Mouse (Mus musculus) lung, embryonic 14.5 days (tissue): ENCODE data around the gene Ovgp1. TPM values are rescaled to one million over a fixed set of nuclear protein-coding genes. Genes with fewer than 3 reads are reported as not detected.
"Not testable (repeated sequence)": the region's sequence is repeated elsewhere in the genome, so short reads cannot be mapped to it uniquely, and the experiment has no call there.

Experiments used
- ATAC-seq: fragments of 200-750 bp; cut with Nextera tagmentation; 2 replicates; pipeline ENCODE4 v1.8.0; 2017; ENCODE audit warnings: mild to moderate bottlenecking, moderate TSS enrichment, moderate library complexity; ENCODE audit not compliant: insufficient read depth
- DNase-seq: peaks from one replicate; pipeline ENCODE4 v3.0.0-alpha.2; 2015
- H3K27ac ChIP-seq: fragments of 300-500 bp; sonication (generic); 2 replicates; pipeline ENCODE4 v1.5.1; 2014; ENCODE audit warnings: low read depth, mild to moderate bottlenecking, moderate library complexity
- H3K27me3 ChIP-seq: fragments of 300-500 bp; sonication (generic); 2 replicates; pipeline ENCODE4 v1.6.1; 2014; ENCODE audit warnings: low read length, control low read depth; ENCODE audit not compliant: insufficient read depth
- H3K36me3 ChIP-seq: fragments of 300-500 bp; sonication (generic); 2 replicates; pipeline ENCODE4 v1.6.1; 2014; ENCODE audit warnings: control low read depth; ENCODE audit not compliant: insufficient read depth
- H3K4me1 ChIP-seq: fragments of 300-500 bp; sonication (generic); 2 replicates; pipeline ENCODE4 v1.6.1; 2014; ENCODE audit warnings: antibody characterized with exemption, control low read depth; ENCODE audit not compliant: insufficient read depth
- H3K4me2 ChIP-seq: fragments of 300-500 bp; sonication (generic); 2 replicates; pipeline ENCODE4 v1.6.1; 2014; ENCODE audit warnings: mild to moderate bottlenecking
- H3K4me3 ChIP-seq: fragments of 300-500 bp; sonication (generic); 2 replicates; pipeline ENCODE4 v1.5.1; 2014; ENCODE audit warnings: low read depth, low read length
- H3K9ac ChIP-seq: fragments of 300-500 bp; sonication (generic); 2 replicates; pipeline ENCODE4 v1.6.1; 2014
- H3K9me3 ChIP-seq: fragments of 300-500 bp; sonication (generic); 2 replicates; pipeline ENCODE4 v1.6.1; 2016; ENCODE audit warnings: low read depth, low read length, control low read depth
- CTCF ChIP-seq: IDR thresholded peaks from 2 replicates; pipeline ENCODE4 v1.5.1; 2016; ENCODE audit warnings: antibody characterized with exemption, low read depth
- WGBS: fragments of 180-500 bp; shearing (Covaris S2); extraction: QIAGEN DNeasy Blood & Tissue Kit; methylation state at CpG from one replicate; pipeline ENCODE4 v1.1.7; 2014; 5-methylcytosine and 5-hydroxymethylcytosine counted together
- polyA plus RNA-seq: library from polyadenylated mRNA; unstranded; fragments of >200 nt; fragmentation: Nextera tagmentation; extraction: Ambion mirVana; gene quantifications from 2 replicates; pipeline ENCODE4 v1.2.1, GENCODE M21; 2014

Gene Ovgp1
- polyA plus RNA-seq, 1 experiment from 2014 or later: 2.4 TPM

DNA sequence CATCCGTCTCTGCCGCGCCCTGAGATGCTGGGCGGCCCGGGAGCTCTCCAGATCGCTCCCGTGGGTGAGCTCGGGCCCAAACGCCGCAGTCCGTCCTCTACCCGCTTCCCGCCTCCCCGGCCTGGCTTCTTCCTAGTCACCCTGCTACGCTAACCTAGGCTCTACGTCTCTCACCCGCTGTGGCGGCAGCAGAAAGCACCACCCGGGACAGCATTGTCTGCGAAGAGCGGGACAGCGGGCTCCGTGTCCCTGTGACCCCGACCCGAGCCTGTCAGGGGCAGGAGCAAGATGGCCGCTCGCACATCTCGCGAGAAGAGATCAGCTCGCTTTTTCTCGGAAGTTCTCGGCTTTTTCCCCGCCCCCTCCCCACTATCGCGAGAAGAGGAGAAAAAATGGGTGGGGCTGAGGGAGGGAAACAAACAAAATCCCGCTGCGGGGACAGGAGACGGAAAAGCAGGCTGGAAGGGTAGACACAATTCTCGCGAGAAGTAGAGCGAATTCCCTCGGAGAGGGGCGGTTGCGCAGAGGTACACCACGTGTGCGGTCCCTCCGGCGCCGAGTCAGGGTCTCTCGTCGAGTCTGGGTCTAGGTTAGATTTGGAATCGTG lies 14.4 kb upstream of the Ovgp1 start, which contains the start of gene Wdr77:
Gene Wdr77 (plus strand): TSS at position 396 of the 607 bp plus-strand sequence.
- DNase-seq (peak; percentile 99), ATAC-seq (peak; percentile 97)
- peaks cover 48% of the 10 kb centered on the region for H3K36me3 ChIP-seq
- peak within 1 kb of the TSS; percentile 96 for H3K9ac ChIP-seq
- no peaks in the 10 kb centered on the region for H3K9me3 ChIP-seq
- peak within 1 kb of the TSS; percentile 91 for H3K4me2 ChIP-seq
- TF ChIP-seq CTCF: no peak
- no peaks in the 10 kb centered on the region for H3K27me3 ChIP-seq
- WGBS: under 1% methylated on average over 52 of the region's 52 CpGs
- peak within 1 kb of the TSS; percentile 84 for H3K4me3 ChIP-seq
- peaks cover 7% of the 10 kb centered on the region; the same call in 1 of the 2 replicates for H3K4me1 ChIP-seq
- peak within 1 kb of the TSS; percentile 80 for H3K27ac ChIP-seq

- H3K27ac ChIP-seq: peak overlapping the region; percentile 39
- ATAC-seq: peak; percentile 78
- H3K4me2 ChIP-seq: peak overlapping the region; percentile 71
- H3K9me3 ChIP-seq: no peaks in the 10 kb centered on the region
- under 1% methylated on average over 26 of the region's 26 CpGs for WGBS
- peaks cover 48% of the 10 kb centered on the region for H3K36me3 ChIP-seq
- peak overlapping the region; percentile 84 for H3K4me3 ChIP-seq
- H3K4me1 ChIP-seq: peaks cover 7% of the 10 kb centered on the region; the same call in 1 of the 2 replicates
- no peak for TF ChIP-seq CTCF
- DNase-seq: peak; percentile 42
- H3K27me3 ChIP-seq: no peaks in the 10 kb centered on the region
- H3K9ac ChIP-seq: peak overlapping the region; percentile 92
Observed at GRCm38 (mm10) chr3:105959585-105959984, 13.9 kb upstream of the Ovgp1 start.

DNA sequence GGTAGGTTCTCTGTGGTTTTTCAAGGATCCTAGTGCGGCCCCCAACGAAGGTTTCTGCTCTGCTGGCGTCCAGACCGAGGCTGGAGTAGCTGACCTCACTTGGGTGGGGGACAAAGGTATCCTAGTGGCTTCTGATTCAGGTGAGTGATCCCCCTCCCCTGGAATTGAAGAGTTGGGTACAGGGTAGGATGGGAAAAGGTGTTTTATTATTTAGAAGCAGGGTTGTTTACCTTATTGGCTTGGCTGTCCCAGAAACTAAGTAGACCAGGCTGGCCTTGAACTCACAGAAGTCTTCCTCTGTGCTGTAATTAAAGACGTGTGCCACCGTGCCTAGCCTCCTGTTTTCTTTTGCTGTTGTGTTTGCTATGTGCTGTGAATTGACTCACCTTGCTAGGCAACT lies 13.5 kb upstream of the Ovgp1 start, which contains the start of gene Atp5f1:
Gene Atp5f1 (minus strand): TSS at position 101 of the 400 bp plus-strand sequence.
- peaks cover 7% of the 10 kb centered on the region; the same call in 1 of the 2 replicates for H3K4me1 ChIP-seq
- no peaks in the 10 kb centered on the region for H3K9me3 ChIP-seq
- peak within 1 kb of the TSS; percentile 84 for H3K4me3 ChIP-seq
- 3% methylated on average over 6 of the region's 6 CpGs for WGBS
- ATAC-seq (no peak), DNase-seq (no peak)
- H3K27me3 ChIP-seq: no peaks in the 10 kb centered on the region
- peaks cover 48% of the 10 kb centered on the region for H3K36me3 ChIP-seq
- H3K27ac ChIP-seq: peak within 1 kb of the TSS; percentile 80
- TF ChIP-seq CTCF: no peak
- H3K4me2 ChIP-seq: peak within 1 kb of the TSS; percentile 91
- H3K9ac ChIP-seq: peak within 1 kb of the TSS; percentile 96

- H3K36me3 ChIP-seq: peaks cover 52% of the 10 kb centered on the region
- peak; percentile 20 for DNase-seq
- no peak overlapping the region for H3K27ac ChIP-seq
Observed at GRCm38 (mm10) chr3:105960700-105961099, 12.8 kb upstream of the Ovgp1 start.

GRCm38 (mm10) chr3:105971831-105972446 lies 1.6 kb upstream of the Ovgp1 start:
- Histone ChIP-seq H3K36me3 (peaks cover 25% of the 10 kb centered on the region), H3K4me1 (no peaks in the 10 kb centered on the region), H3K27ac (no peak overlapping the region), H3K4me2 (no peak overlapping the region), H3K9me3 (no peaks in the 10 kb centered on the region), H3K27me3 (no peaks in the 10 kb centered on the region), H3K4me3 (no peak overlapping the region), H3K9ac (no peak overlapping the region)
- ATAC-seq: peak; percentile 45
- 78% methylated on average over 5 of the region's 5 CpGs for WGBS
- TF ChIP-seq CTCF: no peak
- DNase-seq: no peak

More at GRCm38 (mm10) chr3:105960700-105961099, 12.8 kb upstream of the Ovgp1 start:
- Histone ChIP-seq H3K4me3 (peak overlapping the region; percentile 84), H3K27me3 (no peaks in the 10 kb centered on the region), H3K4me1 (peaks cover 7% of the 10 kb centered on the region; the same call in 1 of the 2 replicates), H3K9me3 (no peaks in the 10 kb centered on the region), H3K4me2 (peak overlapping the region; percentile 71), H3K9ac (no peak overlapping the region)
- ATAC-seq: no peak
- 91% methylated on average over 2 of the region's 2 CpGs for WGBS
- peak; percentile 49 for TF ChIP-seq CTCF

- Histone ChIP-seq H3K27me3 (no peaks in the 10 kb centered on the region), H3K9ac (no peak overlapping the region), H3K4me3 (no peak overlapping the region), H3K27ac (no peak overlapping the region), H3K9me3 (no peaks in the 10 kb centered on the region), H3K4me1 (no peaks in the 10 kb centered on the region), H3K4me2 (no peak overlapping the region), H3K36me3 (0 out of 2 replicates have a peak, but pooled peaks cover 3% of the 10 kb centered on the region)
- WGBS: 83% methylated on average over 2 of the region's 2 CpGs
- TF ChIP-seq CTCF: no peak
- DNase-seq (no peak), ATAC-seq (no peak)
Observed at GRCm38 (mm10) chr3:105974174-105974573, 663 bp downstream of the Ovgp1 start.

DNA sequence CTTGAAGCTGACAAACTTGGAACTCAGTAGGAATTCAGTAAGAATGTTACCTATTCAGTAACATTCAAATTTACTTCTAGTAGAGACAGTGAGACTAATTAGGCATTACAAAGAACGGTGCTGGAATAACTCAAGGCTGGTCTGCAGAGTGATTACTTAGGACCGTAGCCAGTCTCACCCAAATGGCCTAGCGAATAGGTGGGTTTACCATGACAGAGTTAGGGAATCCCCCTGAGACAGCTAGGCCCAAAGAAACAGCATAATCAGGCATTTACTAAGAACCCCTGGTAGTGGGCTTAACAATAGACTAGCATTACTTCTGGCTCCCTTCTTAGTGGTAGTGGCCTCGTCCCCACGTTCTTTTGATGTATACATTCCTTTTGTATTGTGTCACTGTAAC lies 16.1 kb downstream of the Ovgp1 start:
- H3K4me1 ChIP-seq, H3K27me3 ChIP-seq, H3K9me3 ChIP-seq, H3K36me3 ChIP-seq, H3K27ac ChIP-seq, H3K4me2 ChIP-seq, DNase-seq, H3K4me3 ChIP-seq, H3K9ac ChIP-seq, ATAC-seq: not testable (repeated sequence)
- 58% methylated on average over 5 of the region's 5 CpGs for WGBS
